Mouse (Mus musculus) hindbrain, embryonic 15.5 days (tissue): ENCODE results near the gene Cd96. TPM values are rescaled to one million over a fixed set of nuclear protein-coding genes. Genes with fewer than 3 reads are reported as not detected.
A peak's percentile ranks its signal among the peaks of the same experiment; 100 is the strongest.

Experiments
- ATAC-seq: fragments of 200-750 bp; cut with Nextera tagmentation; 2 replicates; pipeline ENCODE4 v1.8.0; 2017; ENCODE audit warnings: low read depth, moderate number of reproducible peaks, moderate TSS enrichment; ENCODE audit not compliant: low FRiP score
- H3K27ac ChIP-seq: fragments of 300-500 bp; sonication (generic); replicated peaks from 2 replicates; pipeline ENCODE4 v1.5.1; 2015; ENCODE audit warnings: mild to moderate bottlenecking, inconsistent platforms
- H3K27me3 ChIP-seq: fragments of 300-500 bp; sonication (generic); 2 replicates; pipeline ENCODE4 v1.6.1; 2015; ENCODE audit warnings: control low read depth, inconsistent platforms
- H3K36me3 ChIP-seq: fragments of 300-500 bp; sonication (generic); 2 replicates; pipeline ENCODE4 v1.6.1; 2015; ENCODE audit warnings: control low read depth, inconsistent platforms
- H3K4me1 ChIP-seq: fragments of 300-500 bp; sonication (generic); replicated peaks from 2 replicates; pipeline ENCODE4 v1.6.1; 2015; ENCODE audit warnings: control low read depth, inconsistent platforms
- H3K4me2 ChIP-seq: fragments of 300-500 bp; sonication (generic); 2 replicates; pipeline ENCODE4 v1.6.1; 2015; ENCODE audit warnings: moderate library complexity, mild to moderate bottlenecking, inconsistent platforms
- H3K4me3 ChIP-seq: fragments of 300-500 bp; sonication (generic); 2 replicates; pipeline ENCODE4 v1.5.1; 2015; ENCODE audit warnings: mild to moderate bottlenecking, inconsistent platforms
- H3K9ac ChIP-seq: fragments of 300-500 bp; sonication (generic); 2 replicates; pipeline ENCODE4 v1.6.1; 2015; ENCODE audit warnings: inconsistent platforms
- H3K9me3 ChIP-seq: fragments of 300-500 bp; sonication (generic); 2 replicates; pipeline ENCODE4 v1.6.1; 2016; ENCODE audit warnings: control low read depth, inconsistent platforms
- WGBS: fragments of 180-500 bp; shearing (Covaris S2); methylation state at CpG from one replicate; pipeline ENCODE4 v1.1.7; 2015; 5-methylcytosine and 5-hydroxymethylcytosine counted together
- polyA plus RNA-seq: library from polyadenylated mRNA; unstranded; fragments of >200 nt; fragmentation: Nextera tagmentation; extraction: Ambion mirVana; gene quantifications from 2 replicates; pipeline ENCODE4 v1.2.1, GENCODE M21; 2015

Cd96 gene
- polyA plus RNA-seq, 1 experiment from 2014 or later = not detected

GRCm38 (mm10) chr16:46006261-46006660 is 113.8 kb downstream of the Cd96 start:
- no peak for ATAC-seq
- Histone ChIP-seq H3K9ac (no peak overlapping the region), H3K4me3 (no peak overlapping the region), H3K36me3 (no peaks in the 10 kb centered on the region), H3K9me3 (no peaks in the 10 kb centered on the region), H3K4me2 (no peak overlapping the region), H3K27ac (no peak overlapping the region), H3K4me1 (peaks cover 24% of the 10 kb centered on the region), H3K27me3 (no peaks in the 10 kb centered on the region)
- whole genome bisulfite sequencing = 79% methylated on average over 10 of the region's 10 CpGs

- Histone ChIP-seq H3K4me2 (no peak overlapping the region), H3K27me3 (no peaks in the 10 kb centered on the region), H3K9me3 (no peaks in the 10 kb centered on the region), H3K4me3 (no peak overlapping the region), H3K27ac (no peak overlapping the region), H3K4me1 (peaks cover 15% of the 10 kb centered on the region), H3K36me3 (no peaks in the 10 kb centered on the region), H3K9ac (no peak overlapping the region)
- no peak for ATAC-seq
- WGBS = 82% methylated on average over 10 of the region's 10 CpGs
Measured at GRCm38 (mm10) chr16:46001550-46002166, 118.4 kb downstream of the Cd96 start.

GRCm38 (mm10) chr16:46000976-46001375 is 119.1 kb downstream of the Cd96 start:
- ATAC-seq = no peak
- Histone ChIP-seq H3K4me3 (no peak overlapping the region), H3K27me3 (no peaks in the 10 kb centered on the region), H3K36me3 (no peaks in the 10 kb centered on the region), H3K27ac (no peak overlapping the region), H3K9ac (no peak overlapping the region), H3K4me2 (no peak overlapping the region), H3K4me1 (peaks cover 15% of the 10 kb centered on the region), H3K9me3 (no peaks in the 10 kb centered on the region)
- 73% methylated on average over 3 of the region's 3 CpGs for WGBS

GRCm38 (mm10) chr16:45999374-46000191 is 120.5 kb downstream of the Cd96 start:
- no peak overlapping the region for H3K4me3 ChIP-seq
- WGBS = 30% methylated on average over 10 of the region's 10 CpGs
- H3K27me3 ChIP-seq = no peaks in the 10 kb centered on the region
- peaks cover 15% of the 10 kb centered on the region for H3K4me1 ChIP-seq
- H3K36me3 ChIP-seq = no peaks in the 10 kb centered on the region
- no peak overlapping the region for H3K27ac ChIP-seq
- 0 out of 2 replicates have a peak overlapping the region, but pooled peaks have one; percentile 16 for H3K4me2 ChIP-seq
- ATAC-seq = peak; percentile 67
- H3K9ac ChIP-seq = no peak overlapping the region
- no peaks in the 10 kb centered on the region for H3K9me3 ChIP-seq

- H3K9ac ChIP-seq = no peak overlapping the region
- no peak for ATAC-seq
- 85% methylated on average over 7 of the region's 7 CpGs for WGBS
Measured at GRCm38 (mm10) chr16:45998231-45998630, 121.8 kb downstream of the Cd96 start.

GRCm38 (mm10) chr16:45990901-45991676 is 129.0 kb downstream of the Cd96 start:
- H3K4me1 ChIP-seq = no peaks in the 10 kb centered on the region
- H3K4me2 ChIP-seq = no peak overlapping the region
- no peaks in the 10 kb centered on the region for H3K27me3 ChIP-seq

More at GRCm38 (mm10) chr16:45998231-45998630, 121.8 kb downstream of the Cd96 start:
- no peak overlapping the region for H3K27ac ChIP-seq
- no peaks in the 10 kb centered on the region for H3K36me3 ChIP-seq
- H3K4me2 ChIP-seq = no peak overlapping the region
- H3K27me3 ChIP-seq = no peaks in the 10 kb centered on the region
- no peak overlapping the region for H3K4me3 ChIP-seq
- H3K4me1 ChIP-seq = peaks cover 15% of the 10 kb centered on the region
- no peaks in the 10 kb centered on the region for H3K9me3 ChIP-seq

GRCm38 (mm10) chr16:45986236-45986635 is 133.8 kb downstream of the Cd96 start:
- Histone ChIP-seq H3K4me2 (no peak overlapping the region), H3K36me3 (no peaks in the 10 kb centered on the region), H3K27ac (no peak overlapping the region), H3K4me1 (peaks cover 6% of the 10 kb centered on the region; the same call in 1 of the 2 replicates), H3K4me3 (no peak overlapping the region), H3K9ac (no peak overlapping the region), H3K9me3 (no peaks in the 10 kb centered on the region), H3K27me3 (no peaks in the 10 kb centered on the region)
- no peak for ATAC-seq
- WGBS = 59% methylated on average over 1 of the region's 1 CpGs

More at GRCm38 (mm10) chr16:45990901-45991676, 129.0 kb downstream of the Cd96 start:
- Histone ChIP-seq H3K27ac (no peak overlapping the region), H3K4me3 (no peak overlapping the region), H3K9ac (no peak overlapping the region), H3K36me3 (no peaks in the 10 kb centered on the region), H3K9me3 (no peaks in the 10 kb centered on the region)
- 51% methylated on average over 10 of the region's 10 CpGs for WGBS
- 0 out of 2 replicates have a peak, but pooled peaks have one; percentile 27 for ATAC-seq

Other genes with a start within 250 kb of the Cd96 start
- gene Phldb2, start 166.7 kb downstream of the Cd96 start, polyA plus RNA-seq = 7.2 and 9.2 TPM in 2 replicates
- 15.0 and 15.2 TPM in 2 replicates for gene Plcxd2, start 110.0 kb downstream of the Cd96 start, polyA plus RNA-seq
- 1.0 and 1.6 TPM in 2 replicates for gene Gm4737, start 34.8 kb upstream of the Cd96 start, polyA plus RNA-seq